Mouse (Mus musculus): Measurements from ENCODE around the gene Pdpk1. TPM values are rescaled to one million over a fixed set of nuclear protein-coding genes. Genes with fewer than 3 reads are reported as not detected.

Pdpk1 gene
- 100 to 1,000 TPM in 14 of 26 experiments, 10 to 100 TPM in 12; 59.3 to 214 (median 102) TPM for total RNA-seq (2018; cell fraction: chromatin; rRNA removed)
- 10 to 100 TPM; 21.3 to 35.4 (median 27.4) TPM for total RNA-seq (2018; cell fraction: cytosol; rRNA removed)
- 100 to 1,000 TPM in 7 of 26 experiments, 10 to 100 TPM in 19; 40.0 to 122 (median 62.9) TPM for total RNA-seq (2018; cell fraction: nucleus; rRNA removed)
- polyA plus RNA-seq (2018) = 10.4 to 18.5 TPM (median 17.4 TPM) in 3 replicates

DNA sequence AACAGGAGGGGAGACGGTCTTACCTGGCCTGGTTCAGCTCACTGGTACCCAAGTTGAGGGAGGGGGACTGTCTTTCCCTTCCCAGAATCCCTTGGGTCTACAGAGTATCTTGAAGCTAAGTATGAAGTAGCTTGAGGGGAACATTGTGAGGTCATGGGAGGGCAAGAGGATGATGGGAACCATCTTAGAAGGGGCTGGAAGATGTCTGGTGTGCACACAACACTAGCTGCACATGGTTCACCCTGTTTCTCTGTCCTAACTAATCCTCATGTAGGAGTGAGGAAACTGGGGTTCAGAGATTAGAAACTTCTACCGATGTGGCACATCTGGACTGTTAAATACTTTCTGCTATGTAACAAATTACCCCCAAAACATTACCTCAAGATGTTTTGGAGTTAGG, at the start of gene Pdpk1:
Gene Pdpk1, minus strand, starts transcription at position 101 of the 400 bp plus-strand sequence.
- Histone ChIP-seq H3K79me2 (ENCODE audit: inconsistent target) (no peaks in the 10 kb centered on the region), H3K36me3 (ENCODE audit: inconsistent target) (peaks cover 31% of the 10 kb centered on the region), H3K27ac (no peak within 1 kb of the TSS), H3K4me3 (ENCODE audit: inconsistent target) (no peak within 1 kb of the TSS)
- WGBS (ENCODE audit: missing documents) = 79% methylated on average over 2 of the region's 2 CpGs

DNA sequence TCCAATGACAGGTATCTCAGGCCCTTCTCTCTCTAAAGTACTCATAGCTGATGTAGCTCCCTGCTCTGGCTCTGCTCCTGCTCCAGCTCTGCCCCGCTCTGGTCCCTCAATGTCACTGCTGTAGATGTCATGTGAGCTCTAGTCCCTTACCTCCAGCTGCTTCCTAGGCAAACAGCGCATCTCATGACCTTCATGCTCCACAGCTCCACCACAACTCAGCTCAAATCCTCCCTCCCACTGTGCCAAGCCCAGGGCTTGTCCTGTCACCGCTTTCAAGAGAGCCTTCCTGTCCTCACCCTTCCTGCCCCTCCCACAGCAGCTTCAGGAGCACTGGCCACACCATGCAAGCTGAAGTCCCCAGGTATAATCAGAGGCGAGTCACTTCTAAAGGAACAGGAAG, 49.0 kb upstream of the Pdpk1 start:
- Histone ChIP-seq H3K36me3 (ENCODE audit: inconsistent target) (no peaks in the 10 kb centered on the region), H3K27ac (no peak overlapping the region), H3K79me2 (ENCODE audit: inconsistent target) (peaks cover 100% of the 10 kb centered on the region), H3K4me3 (ENCODE audit: inconsistent target) (no peak overlapping the region)
- WGBS (ENCODE audit: missing documents) = 100% methylated on average over 2 of the region's 4 CpGs

DNA sequence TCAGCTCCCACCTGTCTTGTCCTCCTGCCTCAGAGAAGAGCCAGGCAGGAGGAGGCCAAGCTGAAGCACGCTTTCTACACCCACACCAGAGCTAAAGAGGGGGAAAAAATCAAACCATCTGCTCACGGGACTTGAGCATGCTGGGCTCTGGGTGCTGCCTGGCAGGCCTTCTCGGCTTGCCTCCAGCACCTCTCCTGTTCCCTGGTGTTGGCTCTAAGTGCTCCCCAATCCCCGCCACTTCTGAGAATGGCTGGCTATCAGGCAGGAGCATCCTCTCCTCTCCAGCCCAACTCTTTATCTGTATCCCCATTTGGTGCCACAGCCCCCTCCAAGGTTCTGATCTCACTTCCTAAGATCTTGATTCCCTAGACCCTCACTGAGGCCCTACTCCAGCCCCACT, 48.5 kb upstream of the Pdpk1 start:
- Histone ChIP-seq H3K4me3 (ENCODE audit: inconsistent target) (no peak overlapping the region), H3K27ac (no peak overlapping the region), H3K36me3 (ENCODE audit: inconsistent target) (no peaks in the 10 kb centered on the region), H3K79me2 (ENCODE audit: inconsistent target) (peaks cover 99% of the 10 kb centered on the region)
- 90% methylated on average over 3 of the region's 4 CpGs for WGBS (ENCODE audit: missing documents)

- H3K36me3 ChIP-seq (ENCODE audit: inconsistent target) = no peaks in the 10 kb centered on the region
- H3K4me3 ChIP-seq (ENCODE audit: inconsistent target) = no peak overlapping the region
- 93% methylated on average over 15 of the region's 15 CpGs for WGBS (ENCODE audit: missing documents)
- H3K79me2 ChIP-seq (ENCODE audit: inconsistent target) = peaks cover 94% of the 10 kb centered on the region
- H3K27ac ChIP-seq = no peak overlapping the region
Measured at GRCm38 (mm10) chr17:24197032-24197824, 46.5 kb upstream of the Pdpk1 start.

GRCm38 (mm10) chr17:24195349-24195748, 44.6 kb upstream of the Pdpk1 start:
- WGBS (ENCODE audit: missing documents) = 83% methylated on average over 2 of the region's 2 CpGs
- H3K36me3 ChIP-seq (ENCODE audit: inconsistent target) = no peaks in the 10 kb centered on the region
- H3K27ac ChIP-seq = no peak overlapping the region
- H3K79me2 ChIP-seq (ENCODE audit: inconsistent target) = peaks cover 94% of the 10 kb centered on the region
- H3K4me3 ChIP-seq (ENCODE audit: inconsistent target) = no peak overlapping the region

- WGBS (ENCODE audit: missing documents) = 90% methylated on average over 3 of the region's 5 CpGs
- Histone ChIP-seq H3K27ac (no peak overlapping the region), H3K36me3 (ENCODE audit: inconsistent target) (no peaks in the 10 kb centered on the region)
Measured at GRCm38 (mm10) chr17:24193769-24194168, 43.0 kb upstream of the Pdpk1 start.

GRCm38 (mm10) chr17:24193268-24193667, 42.5 kb upstream of the Pdpk1 start:
- Histone ChIP-seq H3K27ac (peak overlapping the region; percentile 19), H3K36me3 (ENCODE audit: inconsistent target) (no peaks in the 10 kb centered on the region; the same call in 1 of the 2 replicates)
- 85% methylated on average over 7 of the region's 8 CpGs for WGBS (ENCODE audit: missing documents)

More at GRCm38 (mm10) chr17:24193769-24194168, 43.0 kb upstream of the Pdpk1 start:
- no peak overlapping the region for H3K4me3 ChIP-seq (ENCODE audit: inconsistent target)
- H3K79me2 ChIP-seq (ENCODE audit: inconsistent target) = peaks cover 84% of the 10 kb centered on the region; the same call in 1 of the 2 replicates

GRCm38 (mm10) chr17:24192848-24193247, 42.1 kb upstream of the Pdpk1 start:
- H3K36me3 ChIP-seq (ENCODE audit: inconsistent target) = no peaks in the 10 kb centered on the region; the same call in 1 of the 2 replicates
- H3K79me2 ChIP-seq (ENCODE audit: inconsistent target) = peaks cover 74% of the 10 kb centered on the region; the same call in 1 of the 2 replicates
- 23% methylated on average over 8 of the region's 8 CpGs for WGBS (ENCODE audit: missing documents)
- H3K27ac ChIP-seq = peak overlapping the region; percentile 19
- H3K4me3 ChIP-seq (ENCODE audit: inconsistent target) = no peak overlapping the region

More at GRCm38 (mm10) chr17:24193268-24193667, 42.5 kb upstream of the Pdpk1 start:
- H3K79me2 ChIP-seq (ENCODE audit: inconsistent target) = peaks cover 79% of the 10 kb centered on the region; the same call in 1 of the 2 replicates
- no peak overlapping the region for H3K4me3 ChIP-seq (ENCODE audit: inconsistent target)

DNA sequence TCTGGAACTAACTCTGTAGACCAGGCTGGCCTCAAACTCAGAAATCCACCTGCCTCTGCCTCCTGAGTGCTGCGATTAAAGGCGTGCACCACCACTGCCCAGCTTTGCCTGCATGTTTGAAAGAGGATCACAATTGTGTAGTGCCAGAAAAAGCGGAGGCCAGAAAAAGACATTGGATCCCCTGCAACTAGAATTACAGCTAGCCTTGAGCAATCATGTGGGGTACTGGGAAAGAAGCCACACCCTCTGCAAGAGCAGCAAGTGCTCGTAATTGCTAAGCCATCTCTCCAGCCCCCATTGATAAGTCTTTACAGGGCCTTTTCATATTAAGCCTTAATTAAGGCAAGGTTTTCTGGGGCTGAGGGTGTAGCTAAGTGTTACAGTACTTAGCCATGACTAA, 40.8 kb upstream of the Pdpk1 start:
- no peak overlapping the region for H3K4me3 ChIP-seq (ENCODE audit: inconsistent target)
- no peak overlapping the region for H3K27ac ChIP-seq
- no peaks in the 10 kb centered on the region; the same call in 1 of the 2 replicates for H3K36me3 ChIP-seq (ENCODE audit: inconsistent target)
- 51% methylated on average over 4 of the region's 4 CpGs for WGBS (ENCODE audit: missing documents)
- peaks cover 61% of the 10 kb centered on the region; the same call in 1 of the 2 replicates for H3K79me2 ChIP-seq (ENCODE audit: inconsistent target)

- Histone ChIP-seq H3K79me2 (ENCODE audit: inconsistent target) (peaks cover 55% of the 10 kb centered on the region; the same call in 1 of the 2 replicates), H3K36me3 (ENCODE audit: inconsistent target) (peaks cover under 1% of the 10 kb centered on the region; the same call in 1 of the 2 replicates), H3K4me3 (ENCODE audit: inconsistent target) (no peak overlapping the region), H3K27ac (no peak overlapping the region)
- WGBS (ENCODE audit: missing documents) = 58% methylated on average over 2 of the region's 2 CpGs
Measured at GRCm38 (mm10) chr17:24190934-24191333, 40.2 kb upstream of the Pdpk1 start.

GRCm38 (mm10) chr17:24174259-24174658, 23.5 kb upstream of the Pdpk1 start:
- H3K4me3 ChIP-seq (ENCODE audit: inconsistent target) = no peak overlapping the region
- peaks cover 9% of the 10 kb centered on the region for H3K79me2 ChIP-seq (ENCODE audit: inconsistent target)
- no peak overlapping the region for H3K27ac ChIP-seq
- H3K36me3 ChIP-seq (ENCODE audit: inconsistent target) = no peaks in the 10 kb centered on the region; the same call in 1 of the 2 replicates
- 97% methylated on average over 3 of the region's 3 CpGs for WGBS (ENCODE audit: missing documents)

DNA sequence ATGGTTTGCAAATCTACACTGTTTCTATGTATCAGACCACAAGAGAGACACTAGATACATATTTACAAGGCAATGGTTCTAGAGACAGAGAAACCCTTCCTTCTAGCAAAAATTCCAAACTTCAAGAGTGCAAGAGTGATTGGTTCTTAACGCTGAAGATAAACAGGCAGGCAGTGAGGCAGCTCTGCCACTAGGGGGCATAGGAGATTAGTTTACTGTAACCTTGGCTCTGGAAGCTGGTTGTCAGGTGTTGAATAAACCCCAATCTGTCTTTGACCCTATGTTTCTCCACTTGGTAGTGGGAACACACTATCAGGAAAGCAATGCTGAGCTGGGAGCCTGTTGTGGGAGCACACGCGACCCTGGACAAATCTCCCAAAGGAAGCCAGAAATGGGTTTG, 22.7 kb upstream of the Pdpk1 start:
- H3K36me3 ChIP-seq (ENCODE audit: inconsistent target) = no peaks in the 10 kb centered on the region; the same call in 1 of the 2 replicates
- WGBS (ENCODE audit: missing documents) = 15% methylated on average over 3 of the region's 3 CpGs
- H3K4me3 ChIP-seq (ENCODE audit: inconsistent target) = no peak overlapping the region
- H3K27ac ChIP-seq = peak overlapping the region; percentile 97
- H3K79me2 ChIP-seq (ENCODE audit: inconsistent target) = peaks cover 16% of the 10 kb centered on the region

GRCm38 (mm10) chr17:24171738-24172137, 21.0 kb upstream of the Pdpk1 start:
- 52% methylated on average over 4 of the region's 4 CpGs for WGBS (ENCODE audit: missing documents)

DNA sequence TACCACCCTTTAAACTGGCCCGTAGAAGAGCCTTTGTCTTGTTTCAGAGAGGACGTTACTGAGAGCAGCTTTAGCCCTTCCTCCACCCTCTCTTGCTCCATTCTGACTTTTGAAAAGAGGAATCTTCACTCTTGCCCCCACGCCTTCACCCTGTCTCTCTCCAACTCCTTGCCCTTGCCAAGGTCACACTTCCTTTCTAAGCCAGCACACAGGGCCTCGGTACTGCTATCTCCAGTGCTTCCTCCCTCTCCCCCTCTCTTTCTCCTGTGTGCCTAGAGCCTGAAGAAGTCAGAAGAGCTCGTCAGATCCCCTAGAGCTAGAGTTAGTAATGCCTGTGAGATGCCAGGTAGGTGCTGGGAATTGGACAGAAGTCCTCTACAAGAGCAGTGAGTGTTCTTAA, 20.0 kb upstream of the Pdpk1 start:
- peaks cover 12% of the 10 kb centered on the region; the same call in 1 of the 2 replicates for H3K36me3 ChIP-seq (ENCODE audit: inconsistent target)
- peak overlapping the region; percentile 97 for H3K27ac ChIP-seq
- H3K79me2 ChIP-seq (ENCODE audit: inconsistent target) = peaks cover 43% of the 10 kb centered on the region
- peak overlapping the region; percentile 94 for H3K4me3 ChIP-seq (ENCODE audit: inconsistent target)
- WGBS (ENCODE audit: missing documents) = 10% methylated on average over 3 of the region's 5 CpGs

More at GRCm38 (mm10) chr17:24171738-24172137, 21.0 kb upstream of the Pdpk1 start:
- Histone ChIP-seq H3K79me2 (ENCODE audit: inconsistent target) (peaks cover 33% of the 10 kb centered on the region), H3K27ac (peak overlapping the region; percentile 97), H3K4me3 (ENCODE audit: inconsistent target) (no peak overlapping the region), H3K36me3 (ENCODE audit: inconsistent target) (peaks cover 9% of the 10 kb centered on the region; the same call in 1 of the 2 replicates)

DNA sequence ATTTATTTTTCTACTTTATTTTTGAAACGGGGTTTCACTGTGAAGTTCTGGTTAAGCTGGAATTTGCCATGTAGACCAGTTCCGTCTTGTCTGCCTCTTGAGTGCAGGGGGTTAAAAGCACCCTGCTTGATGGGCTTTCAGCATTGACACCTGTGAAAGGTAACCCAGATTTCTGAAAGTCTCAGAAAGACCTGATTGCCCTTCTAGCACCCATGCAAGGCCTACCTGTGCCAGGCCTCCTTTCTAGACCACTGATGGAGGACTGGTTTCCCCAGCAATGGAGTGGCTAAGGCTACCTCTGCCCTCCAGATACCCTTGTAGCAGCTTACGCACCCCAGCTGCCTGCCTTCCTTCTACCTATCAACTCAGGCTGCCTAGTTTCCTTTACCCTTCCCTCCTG, 19.4 kb upstream of the Pdpk1 start:
- Histone ChIP-seq H3K4me3 (ENCODE audit: inconsistent target) (peak overlapping the region; percentile 94), H3K36me3 (ENCODE audit: inconsistent target) (peaks cover 12% of the 10 kb centered on the region; the same call in 1 of the 2 replicates), H3K79me2 (ENCODE audit: inconsistent target) (peaks cover 49% of the 10 kb centered on the region), H3K27ac (peak overlapping the region; percentile 97)
- WGBS (ENCODE audit: missing documents) = 50% methylated on average over 3 of the region's 3 CpGs
